Mouse (Mus musculus) spleen, adult 12 weeks (tissue): ENCODE results near the gene Gm21854.
"Not testable (repeated sequence)": the region's sequence is repeated elsewhere in the genome, so short reads cannot be mapped to it uniquely, and the experiment has no call there.

Experiments used
- DNase-seq: peaks from one replicate; pipeline ENCODE4 v3.0.0; 2022; ENCODE audit warnings: low spot score

The Gm21854 gene

DNA sequence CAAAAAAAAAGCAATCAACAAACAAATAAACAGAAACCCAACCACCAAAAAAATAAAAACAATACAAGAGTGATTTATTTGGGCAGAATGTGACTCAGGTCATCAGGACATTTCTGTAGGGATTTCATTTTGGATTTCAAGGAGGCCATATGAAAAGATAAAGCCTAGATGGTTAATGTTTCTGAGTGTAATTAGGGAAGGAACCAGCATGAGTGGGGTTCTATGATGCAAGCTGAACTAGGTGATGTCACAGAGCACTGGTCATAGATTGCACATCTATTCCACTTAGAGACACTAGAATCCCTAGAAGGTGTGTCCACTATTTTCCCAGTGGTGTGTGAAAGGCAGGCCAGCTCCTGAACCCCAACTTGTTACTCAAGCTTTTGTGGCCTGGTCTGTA is at the start of gene Gm21854:
Gm21854 (plus strand) TSS at position 301 of the 400 bp plus-strand sequence.
- not testable (repeated sequence) for DNase-seq
